Mouse (Mus musculus) layer of hippocampus, adult 2 months (tissue): ENCODE data around the gene Mmaa. TPM values are rescaled to one million over a fixed set of nuclear protein-coding genes. Genes with fewer than 3 reads are reported as not detected.

Experiments used
- DNase-seq, 2 experiments: peaks; one replicate each; pipeline ENCODE4 v3.0.0; 2022; ENCODE audit warnings: low spot score in 2 of 2
- H3K27ac ChIP-seq: fragments of 200-600 bp; 2 replicates; pipeline ENCODE4 v1.8.1; 2022
- H3K4me3 ChIP-seq: fragments of 200-600 bp; 2 replicates; pipeline ENCODE4 v1.8.1; 2022; ENCODE audit warnings: mild to moderate bottlenecking
- CTCF ChIP-seq: fragments of 200-600 bp; conservative IDR thresholded peaks from 2 replicates; pipeline ENCODE4 v1.8.1; 2022; ENCODE audit warnings: antibody characterized with exemption, mild to moderate bottlenecking, moderate library complexity
- total RNA-seq, 2 experiments: library from RNA; stranded (reverse); gene quantifications; 2 replicates each; pipeline ENCODE4 v1.2.3; 2021

The Mmaa gene
- total RNA-seq, 2 experiments from 2014 or later, result 26.0 to 28.5 TPM

GRCm38 (mm10) chr8:79277264-79277870 lies 17.4 kb downstream of the Mmaa start:
- DNase-seq, result no peak
- TF ChIP-seq CTCF, result no peak
- H3K4me3 ChIP-seq, result no peak overlapping the region
- H3K27ac ChIP-seq, result no peak overlapping the region

- no peak for TF ChIP-seq CTCF
- H3K4me3 ChIP-seq, result no peak overlapping the region
- H3K27ac ChIP-seq, result no peak overlapping the region
- DNase-seq, result no peak
These were observed 19.8 kb downstream of the Mmaa start for GRCm38 (mm10) chr8:79274940-79275339.

GRCm38 (mm10) chr8:79273776-79274175 lies 21.0 kb downstream of the Mmaa start:
- TF ChIP-seq CTCF, result no peak
- Histone ChIP-seq H3K4me3 (no peak overlapping the region), H3K27ac (no peak overlapping the region)
- no peak for DNase-seq

- H3K27ac ChIP-seq, result no peak overlapping the region
- DNase-seq, result no peak
These were observed 22.1 kb downstream of the Mmaa start for GRCm38 (mm10) chr8:79272676-79273075.

GRCm38 (mm10) chr8:79268921-79269320 lies 25.8 kb downstream of the Mmaa start:
- no peak for TF ChIP-seq CTCF
- no peak for DNase-seq
- Histone ChIP-seq H3K4me3 (no peak overlapping the region), H3K27ac (no peak overlapping the region)

More at GRCm38 (mm10) chr8:79272676-79273075, 22.1 kb downstream of the Mmaa start:
- no peak overlapping the region for H3K4me3 ChIP-seq
- TF ChIP-seq CTCF, result no peak; the same call in 1 of the 2 replicates

GRCm38 (mm10) chr8:79261920-79262319 lies 32.8 kb downstream of the Mmaa start:
- no peak for TF ChIP-seq CTCF
- H3K4me3 ChIP-seq, result no peak overlapping the region
- no peak overlapping the region for H3K27ac ChIP-seq
- no peak for DNase-seq

GRCm38 (mm10) chr8:79256076-79256705 lies 38.5 kb downstream of the Mmaa start:
- Histone ChIP-seq H3K4me3 (no peak overlapping the region), H3K27ac (no peak overlapping the region)
- TF ChIP-seq CTCF, result no peak
- no peak for DNase-seq

- H3K27ac ChIP-seq, result no peak overlapping the region
These were observed 41.0 kb downstream of the Mmaa start for GRCm38 (mm10) chr8:79253742-79254141.

GRCm38 (mm10) chr8:79248470-79248869 lies 46.3 kb downstream of the Mmaa start, which contains the start of gene 1700011L22Rik:
TSS of gene 1700011L22Rik (minus strand) at chr8:79248570.
- H3K27ac ChIP-seq, result no peak within 1 kb of the TSS
- no peak for DNase-seq
- no peak within 1 kb of the TSS for H3K4me3 ChIP-seq
- no peak for TF ChIP-seq CTCF

More at GRCm38 (mm10) chr8:79253742-79254141, 41.0 kb downstream of the Mmaa start:
- no peak overlapping the region for H3K4me3 ChIP-seq
- TF ChIP-seq CTCF, result no peak
- DNase-seq, result peak; percentile 29 to 56

- TF ChIP-seq CTCF, result no peak
- no peak overlapping the region for H3K27ac ChIP-seq
- no peak for DNase-seq
- H3K4me3 ChIP-seq, result no peak overlapping the region
These were observed 51.3 kb downstream of the Mmaa start for GRCm38 (mm10) chr8:79243422-79243821.

GRCm38 (mm10) chr8:79239996-79240395 lies 54.7 kb downstream of the Mmaa start:
- H3K4me3 ChIP-seq, result no peak overlapping the region
- TF ChIP-seq CTCF, result no peak
- no peak for DNase-seq
- H3K27ac ChIP-seq, result no peak overlapping the region

- no peak overlapping the region for H3K4me3 ChIP-seq
- no peak overlapping the region for H3K27ac ChIP-seq
- TF ChIP-seq CTCF, result no peak
- no peak for DNase-seq
These were observed 55.4 kb downstream of the Mmaa start for GRCm38 (mm10) chr8:79239320-79239719.

GRCm38 (mm10) chr8:79229266-79229888 lies 65.4 kb downstream of the Mmaa start:
- no peak for TF ChIP-seq CTCF
- H3K4me3 ChIP-seq, result no peak overlapping the region
- no peak for DNase-seq

More at GRCm38 (mm10) chr8:79229266-79229888, 65.4 kb downstream of the Mmaa start:
- no peak overlapping the region for H3K27ac ChIP-seq
